Mouse (Mus musculus): ENCODE data around the gene Rhox10. TPM values are rescaled to one million over a fixed set of nuclear protein-coding genes. Genes with fewer than 3 reads are reported as not detected.
"Not testable (repeated sequence)": the region's sequence is repeated elsewhere in the genome, so short reads cannot be mapped to it uniquely, and the experiment has no call there.

Gene Rhox10
- not detected in 2 replicates for total RNA-seq (2014; rRNA removed)
- not detected in 2 replicates for polyA plus RNA-seq (2015; fragmentation: Nextera tagmentation; extraction: Ambion mirVana)

- Histone ChIP-seq H3K36me3 (ENCODE audit: insufficient read depth, low read length) (no peaks in the 10 kb centered on the region), H3K9ac (replicated peaks; ENCODE audit: low read length) (no peak within 1 kb of the TSS), H3K27me3 (ENCODE audit: insufficient read depth, low read length) (no peaks in the 10 kb centered on the region), H3K4me1 (ENCODE audit: insufficient read depth, low read length) (no peaks in the 10 kb centered on the region), H3K4me3 (ENCODE audit: low read length) (no peak within 1 kb of the TSS), H3K27ac (no peak within 1 kb of the TSS), H3K4me2 (ENCODE audit: low read depth, low read length) (no peak within 1 kb of the TSS), H3K9me3 (ENCODE audit: low read length) (no peaks in the 10 kb centered on the region)
- ATAC-seq = no peak
- 89% methylated on average over 11 of the region's 11 CpGs for WGBS
- no peak for TF ChIP-seq CTCF (IDR thresholded peaks at IDR 0.05; ENCODE audit: low read depth)
- DNase-seq (ENCODE audit: low spot score) = no peak
Observed at GRCm38 (mm10) chrX:38066175-38066574, at the start of gene Rhox10. Rhox10 (plus strand) TSS chrX:38066475.

- not testable (repeated sequence) for H3K4me1 ChIP-seq (ENCODE audit: insufficient read depth, low read length); ATAC-seq; H3K27me3 ChIP-seq (ENCODE audit: insufficient read depth, low read length); H3K9me3 ChIP-seq (ENCODE audit: low read length); H3K4me2 ChIP-seq (ENCODE audit: low read depth, low read length); H3K36me3 ChIP-seq (ENCODE audit: insufficient read depth, low read length); H3K9ac ChIP-seq (replicated peaks; ENCODE audit: low read length); H3K4me3 ChIP-seq (ENCODE audit: low read length); H3K27ac ChIP-seq; DNase-seq (ENCODE audit: low spot score)
Observed at GRCm38 (mm10) chrX:38018597-38018996, 47.7 kb upstream of the Rhox10 start, which contains the start of gene Btg1-ps1. Btg1-ps1 (minus strand) TSS chrX:38018815.

GRCm38 (mm10) chrX:38033841-38034240 lies 32.4 kb upstream of the Rhox10 start:
- Histone ChIP-seq H3K27ac (no peak overlapping the region), H3K9me3 (ENCODE audit: low read length) (no peaks in the 10 kb centered on the region), H3K9ac (replicated peaks; ENCODE audit: low read length) (no peak overlapping the region), H3K4me2 (ENCODE audit: low read depth, low read length) (no peak overlapping the region), H3K4me1 (ENCODE audit: insufficient read depth, low read length) (no peaks in the 10 kb centered on the region), H3K27me3 (ENCODE audit: insufficient read depth, low read length) (no peaks in the 10 kb centered on the region), H3K36me3 (ENCODE audit: insufficient read depth, low read length) (no peaks in the 10 kb centered on the region), H3K4me3 (ENCODE audit: low read length) (no peak overlapping the region)
- DNase-seq (ENCODE audit: low spot score) = no peak
- ATAC-seq = no peak
- WGBS = 73% methylated on average over 2 of the region's 2 CpGs
- TF ChIP-seq CTCF (IDR thresholded peaks at IDR 0.05; ENCODE audit: low read depth) = no peak

GRCm38 (mm10) chrX:38039666-38040065 lies 26.6 kb upstream of the Rhox10 start:
- ATAC-seq (no peak), DNase-seq (ENCODE audit: low spot score) (no peak)
- 92% methylated on average over 5 of the region's 5 CpGs for whole genome bisulfite sequencing
- Histone ChIP-seq H3K27ac (no peak overlapping the region), H3K4me3 (ENCODE audit: low read length) (no peak overlapping the region), H3K36me3 (ENCODE audit: insufficient read depth, low read length) (no peaks in the 10 kb centered on the region), H3K4me1 (ENCODE audit: insufficient read depth, low read length) (no peaks in the 10 kb centered on the region), H3K9ac (replicated peaks; ENCODE audit: low read length) (no peak overlapping the region), H3K9me3 (ENCODE audit: low read length) (no peaks in the 10 kb centered on the region), H3K4me2 (ENCODE audit: low read depth, low read length) (no peak overlapping the region), H3K27me3 (ENCODE audit: insufficient read depth, low read length) (no peaks in the 10 kb centered on the region)
- no peak for TF ChIP-seq CTCF (IDR thresholded peaks at IDR 0.05; ENCODE audit: low read depth)

GRCm38 (mm10) chrX:38043014-38043413 lies 23.3 kb upstream of the Rhox10 start, which contains the start of gene Btg1-ps2:
Btg1-ps2 (minus strand) TSS chrX:38043114.
- DNase-seq (ENCODE audit: low spot score); ATAC-seq; H3K4me3 ChIP-seq (ENCODE audit: low read length); H3K27ac ChIP-seq; H3K36me3 ChIP-seq (ENCODE audit: insufficient read depth, low read length); H3K4me2 ChIP-seq (ENCODE audit: low read depth, low read length); H3K9ac ChIP-seq (replicated peaks; ENCODE audit: low read length); H3K4me1 ChIP-seq (ENCODE audit: insufficient read depth, low read length); H3K9me3 ChIP-seq (ENCODE audit: low read length); H3K27me3 ChIP-seq (ENCODE audit: insufficient read depth, low read length): not testable (repeated sequence)

GRCm38 (mm10) chrX:38061544-38061943 lies 4.7 kb upstream of the Rhox10 start:
- 0% methylated on average over 1 of the region's 1 CpGs for WGBS

GRCm38 (mm10) chrX:38084226-38084625 lies 18.0 kb downstream of the Rhox10 start:
- H3K27ac ChIP-seq = no peak overlapping the region
- DNase-seq (ENCODE audit: low spot score) (peak; percentile 61), ATAC-seq (peak; percentile 66; the same call in 1 of the 2 replicates)
- no peaks in the 10 kb centered on the region for H3K36me3 ChIP-seq (ENCODE audit: insufficient read depth, low read length)
- no peaks in the 10 kb centered on the region for H3K4me1 ChIP-seq (ENCODE audit: insufficient read depth, low read length)
- no peak overlapping the region for H3K4me2 ChIP-seq (ENCODE audit: low read depth, low read length)
- 21% methylated on average over 12 of the region's 12 CpGs for WGBS
- no peak overlapping the region for H3K9ac ChIP-seq (replicated peaks; ENCODE audit: low read length)
- H3K4me3 ChIP-seq (ENCODE audit: low read length) = no peak overlapping the region
- no peaks in the 10 kb centered on the region for H3K9me3 ChIP-seq (ENCODE audit: low read length)
- H3K27me3 ChIP-seq (ENCODE audit: insufficient read depth, low read length) = no peaks in the 10 kb centered on the region
- peak; percentile 68 for TF ChIP-seq CTCF (IDR thresholded peaks at IDR 0.05; ENCODE audit: low read depth)

More at GRCm38 (mm10) chrX:38061544-38061943, 4.7 kb upstream of the Rhox10 start:
- H3K4me3 ChIP-seq (ENCODE audit: low read length) = no peak overlapping the region
- no peaks in the 10 kb centered on the region for H3K4me1 ChIP-seq (ENCODE audit: insufficient read depth, low read length)
- no peak overlapping the region for H3K4me2 ChIP-seq (ENCODE audit: low read depth, low read length)
- DNase-seq (ENCODE audit: low spot score) (peak; percentile 32), ATAC-seq (no peak)
- H3K36me3 ChIP-seq (ENCODE audit: insufficient read depth, low read length) = no peaks in the 10 kb centered on the region
- no peak overlapping the region for H3K9ac ChIP-seq (replicated peaks; ENCODE audit: low read length)
- H3K9me3 ChIP-seq (ENCODE audit: low read length) = no peaks in the 10 kb centered on the region
- H3K27me3 ChIP-seq (ENCODE audit: insufficient read depth, low read length) = no peaks in the 10 kb centered on the region
- peak; percentile 52 for TF ChIP-seq CTCF (IDR thresholded peaks at IDR 0.05; ENCODE audit: low read depth)
- H3K27ac ChIP-seq = no peak overlapping the region

All from hindbrain, postnatal 0 days (tissue).